Mouse (Mus musculus) midbrain, postnatal 0 days (tissue): ENCODE results near the gene Slc8a3. TPM values are rescaled to one million over a fixed set of nuclear protein-coding genes. Genes with fewer than 3 reads are reported as not detected.

ENCODE experiments used
- ATAC-seq: fragments of 200-750 bp; cut with Nextera tagmentation; 2 replicates; pipeline ENCODE4 v1.8.0; 2017; ENCODE audit warnings: moderate number of reproducible peaks, mild to moderate bottlenecking, moderate TSS enrichment, moderate library complexity; ENCODE audit not compliant: low FRiP score
- DNase-seq: peaks from one replicate; pipeline ENCODE4 v3.0.0-alpha.2; 2015; ENCODE audit warnings: low spot score
- H3K27ac ChIP-seq: fragments of 300-500 bp; sonication (generic); 2 replicates; pipeline ENCODE4 v1.5.1; 2014; ENCODE audit warnings: low read depth, mild to moderate bottlenecking, low read length, mixed read lengths
- H3K27me3 ChIP-seq: fragments of 300-500 bp; sonication (generic); 2 replicates; pipeline ENCODE4 v1.6.1; 2014; ENCODE audit warnings: low read length, control low read depth, mixed read lengths; ENCODE audit not compliant: insufficient read depth
- H3K36me3 ChIP-seq: fragments of 300-500 bp; sonication (generic); 2 replicates; pipeline ENCODE4 v1.6.1; 2014; ENCODE audit warnings: low read length, control low read depth, mixed read lengths; ENCODE audit not compliant: insufficient read depth
- H3K4me1 ChIP-seq: fragments of 300-500 bp; sonication (generic); 2 replicates; pipeline ENCODE4 v1.6.1; 2014; ENCODE audit warnings: mild to moderate bottlenecking, control low read depth, antibody characterized with exemption, low read length, mixed read lengths; ENCODE audit not compliant: insufficient read depth
- H3K4me2 ChIP-seq: fragments of 300-500 bp; sonication (generic); 2 replicates; pipeline ENCODE4 v1.6.1; 2014; ENCODE audit warnings: low read depth, mild to moderate bottlenecking, low read length, mixed read lengths; ENCODE audit not compliant: poor library complexity, severe bottlenecking
- H3K4me3 ChIP-seq: fragments of 300-500 bp; sonication (generic); 2 replicates; pipeline ENCODE4 v1.5.1; 2014; ENCODE audit warnings: low read depth, mild to moderate bottlenecking, low read length, moderate library complexity
- H3K9ac ChIP-seq: fragments of 300-500 bp; sonication (generic); replicated peaks from 2 replicates; pipeline ENCODE4 v1.6.1; 2014; ENCODE audit warnings: mild to moderate bottlenecking, low read length, moderate library complexity, mixed read lengths; ENCODE audit not compliant: poor library complexity, severe bottlenecking
- H3K9me3 ChIP-seq: fragments of 300-500 bp; sonication (generic); 2 replicates; pipeline ENCODE4 v1.6.1; 2016; ENCODE audit warnings: low read length, control low read depth
- CTCF ChIP-seq: IDR thresholded peaks from 2 replicates; pipeline ENCODE4 v1.5.1; 2016; ENCODE audit warnings: antibody characterized with exemption, mild to moderate bottlenecking
- WGBS: fragments of 180-500 bp; shearing (Covaris S2); extraction: QIAGEN DNeasy Blood & Tissue Kit; methylation state at CpG from one replicate; pipeline ENCODE4 v1.1.7; 2014; 5-methylcytosine and 5-hydroxymethylcytosine counted together
- polyA plus RNA-seq: library from polyadenylated mRNA; unstranded; fragments of >200 nt; fragmentation: Nextera tagmentation; extraction: Ambion mirVana; gene quantifications from 2 replicates; pipeline ENCODE4 v1.2.1, GENCODE M21; 2015
- total RNA-seq: library from RNA; depleted of rRNA; stranded (reverse); fragments of >200 nt; gene quantifications from 2 replicates; pipeline ENCODE4 v1.2.3, GENCODE M21; 2014

Slc8a3 gene
- total and polyA plus RNA-seq, 2 experiments from 2014 or later: 13.4 to 52.3 TPM

GRCm38 (mm10) chr12:81237158-81237557 lies 95.8 kb downstream of the Slc8a3 start:
- no peak for TF ChIP-seq CTCF
- H3K4me2 ChIP-seq: no peak overlapping the region

GRCm38 (mm10) chr12:81235456-81236330 lies 97.3 kb downstream of the Slc8a3 start:
- H3K27me3 ChIP-seq: no peaks in the 10 kb centered on the region
- H3K27ac ChIP-seq: no peak overlapping the region
- H3K4me1 ChIP-seq: no peaks in the 10 kb centered on the region
- TF ChIP-seq CTCF: no peak
- no peak overlapping the region for H3K9ac ChIP-seq
- no peaks in the 10 kb centered on the region for H3K36me3 ChIP-seq
- no peak overlapping the region for H3K4me2 ChIP-seq
- WGBS: 84% methylated on average over 10 of the region's 10 CpGs
- H3K4me3 ChIP-seq: no peak overlapping the region
- ATAC-seq (no peak), DNase-seq (no peak)
- no peaks in the 10 kb centered on the region for H3K9me3 ChIP-seq

More at GRCm38 (mm10) chr12:81237158-81237557, 95.8 kb downstream of the Slc8a3 start:
- H3K27ac ChIP-seq: no peak overlapping the region
- H3K27me3 ChIP-seq: no peaks in the 10 kb centered on the region
- no peaks in the 10 kb centered on the region for H3K9me3 ChIP-seq
- H3K4me1 ChIP-seq: no peaks in the 10 kb centered on the region
- H3K9ac ChIP-seq: no peak overlapping the region
- DNase-seq (no peak), ATAC-seq (no peak)
- WGBS: 97% methylated on average over 1 of the region's 1 CpGs
- H3K36me3 ChIP-seq: no peaks in the 10 kb centered on the region
- H3K4me3 ChIP-seq: no peak overlapping the region

GRCm38 (mm10) chr12:81233746-81234380 lies 99.1 kb downstream of the Slc8a3 start:
- Histone ChIP-seq H3K9ac (no peak overlapping the region), H3K27ac (no peak overlapping the region), H3K36me3 (no peaks in the 10 kb centered on the region), H3K4me2 (no peak overlapping the region), H3K4me1 (no peaks in the 10 kb centered on the region; the same call in 1 of the 2 replicates), H3K9me3 (no peaks in the 10 kb centered on the region), H3K27me3 (no peaks in the 10 kb centered on the region), H3K4me3 (no peak overlapping the region)
- 81% methylated on average over 1 of the region's 1 CpGs for WGBS
- no peak for TF ChIP-seq CTCF
- ATAC-seq: no peak
- no peak for DNase-seq

- ATAC-seq: peak; percentile 84
- Histone ChIP-seq H3K27ac (peak overlapping the region; percentile 65), H3K9ac (no peak overlapping the region), H3K4me2 (peak overlapping the region; percentile 16), H3K27me3 (no peaks in the 10 kb centered on the region), H3K9me3 (no peaks in the 10 kb centered on the region), H3K4me3 (no peak overlapping the region), H3K4me1 (peaks cover 21% of the 10 kb centered on the region), H3K36me3 (no peaks in the 10 kb centered on the region)
- WGBS: 44% methylated on average over 5 of the region's 5 CpGs
- TF ChIP-seq CTCF: no peak
- peak; percentile 75 for DNase-seq
Measured at GRCm38 (mm10) chr12:81227767-81228460, 105.1 kb downstream of the Slc8a3 start.

GRCm38 (mm10) chr12:81226590-81226989 lies 106.4 kb downstream of the Slc8a3 start:
- Histone ChIP-seq H3K36me3 (no peaks in the 10 kb centered on the region), H3K27me3 (no peaks in the 10 kb centered on the region), H3K9ac (no peak overlapping the region), H3K27ac (peak overlapping the region; percentile 26; the same call in 1 of the 2 replicates), H3K4me1 (peaks cover 21% of the 10 kb centered on the region), H3K9me3 (no peaks in the 10 kb centered on the region), H3K4me2 (no peak overlapping the region), H3K4me3 (no peak overlapping the region)
- no peak for TF ChIP-seq CTCF
- no peak for ATAC-seq
- WGBS: 42% methylated on average over 3 of the region's 3 CpGs
- peak; percentile 25 for DNase-seq
